Mouse (Mus musculus): Measurements from ENCODE around the gene Zfp513.
"Not testable (repeated sequence)": the region's sequence is repeated elsewhere in the genome, so short reads cannot be mapped to it uniquely, and the experiment has no call there.

The Zfp513 gene

GRCm38 (mm10) chr5:31201742-31202590, at the start of gene Zfp513:
Zfp513 (minus strand) TSS chr5:31202303.
- DNase-seq (ENCODE audit: low spot score): peak; percentile 99

- DNase-seq (ENCODE audit: low spot score): peak; percentile 46
Measured at GRCm38 (mm10) chr5:31251541-31252101, 49.5 kb upstream of the Zfp513 start, which contains the start of gene Krtcap3. Krtcap3 (plus strand) TSS chr5:31251691.

GRCm38 (mm10) chr5:31250716-31251115, 48.6 kb upstream of the Zfp513 start:
- peak; percentile 18 for DNase-seq (ENCODE audit: low spot score)

GRCm38 (mm10) chr5:31242191-31242590, 40.1 kb upstream of the Zfp513 start:
- no peak for DNase-seq (ENCODE audit: low spot score)

GRCm38 (mm10) chr5:31241522-31242034, 39.5 kb upstream of the Zfp513 start:
- no peak for DNase-seq (ENCODE audit: low spot score)

GRCm38 (mm10) chr5:31240637-31241521, 38.8 kb upstream of the Zfp513 start, which contains the start of the genes Nrbp1 and Gm9970:
Nrbp1 (plus strand) TSS chr5:31240864.
Gm9970 (minus strand) TSS chr5:31241232.
- peak; percentile 97 for DNase-seq (ENCODE audit: low spot score)

GRCm38 (mm10) chr5:31226641-31227040, 24.5 kb upstream of the Zfp513 start:
- no peak for DNase-seq (ENCODE audit: low spot score)

- no peak for DNase-seq (ENCODE audit: low spot score)
Measured at GRCm38 (mm10) chr5:31222696-31223095, 20.6 kb upstream of the Zfp513 start.

- DNase-seq (ENCODE audit: low spot score): peak; percentile 86
Measured at GRCm38 (mm10) chr5:31221304-31221945, 19.3 kb upstream of the Zfp513 start.

- DNase-seq (ENCODE audit: low spot score): peak; percentile 98
Measured at GRCm38 (mm10) chr5:31220448-31221303, 18.6 kb upstream of the Zfp513 start, which contains the start of gene Ppm1g. Ppm1g (minus strand) TSS chr5:31220687.

- peak; percentile 64 for DNase-seq (ENCODE audit: low spot score)
Measured at GRCm38 (mm10) chr5:31219911-31220447, 17.9 kb upstream of the Zfp513 start.

GRCm38 (mm10) chr5:31219474-31219873, 17.4 kb upstream of the Zfp513 start:
- no peak for DNase-seq (ENCODE audit: low spot score)

- DNase-seq (ENCODE audit: low spot score): peak; percentile 61
Measured at GRCm38 (mm10) chr5:31219070-31219469, 17.0 kb upstream of the Zfp513 start.

GRCm38 (mm10) chr5:31218294-31218693, 16.2 kb upstream of the Zfp513 start:
- no peak for DNase-seq (ENCODE audit: low spot score)

- DNase-seq (ENCODE audit: low spot score): not testable (repeated sequence)
Measured at GRCm38 (mm10) chr5:31216554-31216953, 14.5 kb upstream of the Zfp513 start.

- no peak for DNase-seq (ENCODE audit: low spot score)
Measured at GRCm38 (mm10) chr5:31204421-31204820, 2.3 kb upstream of the Zfp513 start.

- DNase-seq (ENCODE audit: low spot score): no peak
Measured at GRCm38 (mm10) chr5:31203866-31204265, 1.8 kb upstream of the Zfp513 start.

- DNase-seq (ENCODE audit: low spot score): no peak
Measured at GRCm38 (mm10) chr5:31202933-31203332, 830 bp upstream of the Zfp513 start.

GRCm38 (mm10) chr5:31201042-31201741, 911 bp downstream of the Zfp513 start:
- no peak for DNase-seq (ENCODE audit: low spot score)
